Mouse (Mus musculus): ENCODE results near the gene Jph3.

Gene Jph3

GRCm38 (mm10) chr8:121730170-121730569 is 747 bp downstream of the Jph3 start:
- DNase-seq (ENCODE audit: extremely low spot score): peak; percentile 30

- DNase-seq (ENCODE audit: extremely low spot score): no peak
Measured at GRCm38 (mm10) chr8:121730646-121731045, 1.2 kb downstream of the Jph3 start.

GRCm38 (mm10) chr8:121731060-121731459 is 1.6 kb downstream of the Jph3 start:
- no peak for DNase-seq (ENCODE audit: extremely low spot score)

GRCm38 (mm10) chr8:121731471-121732333 is 2.3 kb downstream of the Jph3 start:
- peak; percentile 40 for DNase-seq (ENCODE audit: extremely low spot score)

GRCm38 (mm10) chr8:121732334-121732665 is 2.9 kb downstream of the Jph3 start:
- DNase-seq (ENCODE audit: extremely low spot score): no peak

GRCm38 (mm10) chr8:121734262-121734661 is 4.8 kb downstream of the Jph3 start:
- DNase-seq (ENCODE audit: extremely low spot score): no peak

- peak; percentile 63 for DNase-seq (ENCODE audit: extremely low spot score)
Measured at GRCm38 (mm10) chr8:121736236-121736635, 6.8 kb downstream of the Jph3 start.

GRCm38 (mm10) chr8:121740721-121741120 is 11.3 kb downstream of the Jph3 start:
- DNase-seq (ENCODE audit: extremely low spot score): no peak

GRCm38 (mm10) chr8:121749501-121749900 is 20.1 kb downstream of the Jph3 start:
- no peak for DNase-seq (ENCODE audit: extremely low spot score)

GRCm38 (mm10) chr8:121750512-121750911 is 21.1 kb downstream of the Jph3 start:
- no peak for DNase-seq (ENCODE audit: extremely low spot score)

GRCm38 (mm10) chr8:121751407-121751806 is 22.0 kb downstream of the Jph3 start:
- peak; percentile 72 for DNase-seq (ENCODE audit: extremely low spot score)

- no peak for DNase-seq (ENCODE audit: extremely low spot score)
Measured at GRCm38 (mm10) chr8:121758470-121758869, 29.0 kb downstream of the Jph3 start.

GRCm38 (mm10) chr8:121760484-121760883 is 31.1 kb downstream of the Jph3 start:
- no peak for DNase-seq (ENCODE audit: extremely low spot score)

GRCm38 (mm10) chr8:121761480-121761879 is 32.1 kb downstream of the Jph3 start:
- peak; percentile 73 for DNase-seq (ENCODE audit: extremely low spot score)

- DNase-seq (ENCODE audit: extremely low spot score): no peak
Measured at GRCm38 (mm10) chr8:121762999-121763699, 33.7 kb downstream of the Jph3 start.

- DNase-seq (ENCODE audit: extremely low spot score): no peak
Measured at GRCm38 (mm10) chr8:121763700-121764013, 34.2 kb downstream of the Jph3 start.

- no peak for DNase-seq (ENCODE audit: extremely low spot score)
Measured at GRCm38 (mm10) chr8:121765594-121766138, 36.2 kb downstream of the Jph3 start.

- no peak for DNase-seq (ENCODE audit: extremely low spot score)
Measured at GRCm38 (mm10) chr8:121769095-121769494, 39.7 kb downstream of the Jph3 start.

GRCm38 (mm10) chr8:121769621-121770020 is 40.2 kb downstream of the Jph3 start:
- DNase-seq (ENCODE audit: extremely low spot score): no peak

- DNase-seq (ENCODE audit: extremely low spot score): peak; percentile 50
Measured at GRCm38 (mm10) chr8:121770845-121771752, 41.7 kb downstream of the Jph3 start.

- no peak for DNase-seq (ENCODE audit: extremely low spot score)
Measured at GRCm38 (mm10) chr8:121773876-121774275, 44.5 kb downstream of the Jph3 start.

GRCm38 (mm10) chr8:121782493-121782892 is 53.1 kb downstream of the Jph3 start:
- no peak for DNase-seq (ENCODE audit: extremely low spot score)
